Mouse (Mus musculus): Measurements from ENCODE around the gene Xylt2.
"Not testable (repeated sequence)": the region's sequence is repeated elsewhere in the genome, so short reads cannot be mapped to it uniquely, and the experiment has no call there.

Gene Xylt2

DNA sequence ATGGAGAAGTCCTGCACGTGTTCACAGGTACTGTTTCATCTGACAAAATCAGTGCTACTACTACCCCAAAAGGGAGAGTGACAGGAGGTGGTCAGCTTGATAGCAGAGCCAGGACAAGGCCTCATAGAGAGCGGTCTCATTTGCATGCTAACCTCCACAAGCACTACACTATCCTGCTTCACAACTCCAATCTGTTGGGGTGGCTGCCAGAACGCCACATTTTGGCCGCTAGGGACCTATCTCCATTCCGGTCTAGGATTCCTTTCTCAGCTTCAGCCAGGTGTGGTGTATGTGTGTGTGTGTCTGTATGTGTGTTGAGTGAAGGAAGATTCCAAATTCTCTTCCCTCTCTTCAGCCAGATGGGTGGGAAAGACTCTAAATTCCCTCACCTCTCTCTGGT is 1.9 kb downstream of the Xylt2 start:
- no peak for DNase-seq

DNA sequence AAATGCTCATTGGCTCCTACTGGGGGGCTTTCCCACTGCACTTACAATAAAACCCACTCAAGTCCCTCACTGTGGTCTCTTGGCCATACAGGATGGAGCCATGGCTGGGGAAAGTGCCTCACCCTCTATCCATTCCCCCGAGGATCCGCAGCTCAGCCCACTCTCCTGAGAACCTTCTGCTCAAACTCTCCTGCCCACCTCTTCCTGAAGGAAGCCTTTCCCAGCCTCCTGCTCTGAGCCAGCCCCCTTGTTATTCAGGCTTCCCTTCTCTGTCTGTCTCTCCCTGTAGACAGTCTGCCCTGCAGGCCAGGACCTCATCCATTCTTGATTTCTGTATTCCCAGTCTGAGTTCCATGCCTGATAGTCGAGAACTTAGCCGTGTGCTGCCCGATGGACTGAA is 2.3 kb downstream of the Xylt2 start:
- DNase-seq, result no peak

- DNase-seq, result no peak
These were observed 12.0 kb downstream of the Xylt2 start for GRCm38 (mm10) chr11:94665281-94665680.

- peak; percentile 87 for DNase-seq
These were observed 16.0 kb downstream of the Xylt2 start for GRCm38 (mm10) chr11:94661344-94661743.

GRCm38 (mm10) chr11:94653663-94654436 is 23.5 kb downstream of the Xylt2 start, which contains the start of the genes Mrpl27 and Eme1:
TSS of gene Mrpl27 (plus strand) at chr11:94653767.
TSS of gene Eme1 (minus strand) at chr11:94653964.
- DNase-seq, result peak; percentile 98

GRCm38 (mm10) chr11:94652973-94653372 is 24.3 kb downstream of the Xylt2 start:
- DNase-seq, result no peak

DNA sequence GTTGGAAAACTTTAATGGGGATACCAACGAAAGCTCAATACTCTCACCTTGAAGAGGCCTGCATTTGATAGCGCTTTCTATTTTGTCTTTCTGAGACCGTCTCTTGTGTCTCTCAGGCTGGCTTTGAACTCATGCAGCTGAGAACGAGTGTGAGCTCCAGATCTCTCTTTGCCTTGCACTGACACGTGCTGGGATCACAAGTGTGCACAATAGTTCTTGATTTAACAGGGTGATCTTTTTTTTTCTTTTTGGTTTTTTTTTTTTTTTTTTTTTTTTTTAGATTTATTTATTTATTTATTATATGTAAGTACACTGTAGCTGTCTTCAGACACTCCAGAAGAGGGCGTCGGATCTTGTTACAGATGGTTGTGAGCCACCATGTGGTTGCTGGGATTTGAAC is 26.1 kb downstream of the Xylt2 start:
- DNase-seq, result not testable (repeated sequence)

GRCm38 (mm10) chr11:94646457-94646856 is 30.9 kb downstream of the Xylt2 start:
- DNase-seq, result no peak

GRCm38 (mm10) chr11:94644461-94645219 is 32.7 kb downstream of the Xylt2 start:
- no peak for DNase-seq

DNA sequence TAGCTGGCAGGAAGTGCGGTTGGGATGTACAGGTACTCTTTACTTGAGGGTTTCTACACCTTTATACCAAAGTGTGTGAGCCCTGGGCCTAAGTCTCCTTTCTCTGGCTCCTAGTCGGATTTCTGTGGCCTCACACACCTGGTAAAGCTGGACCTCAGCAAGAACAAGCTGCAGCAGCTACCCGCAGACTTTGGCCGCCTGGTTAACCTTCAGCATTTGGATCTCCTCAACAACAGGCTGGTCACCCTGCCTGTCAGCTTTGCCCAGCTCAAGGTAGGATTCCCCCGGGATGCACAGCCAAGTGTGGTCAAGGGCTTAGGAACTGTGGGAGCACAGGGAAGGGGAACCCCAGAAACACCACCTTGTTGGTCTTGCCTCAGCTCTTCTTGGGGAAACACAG is 42.9 kb downstream of the Xylt2 start:
- no peak for DNase-seq

DNA sequence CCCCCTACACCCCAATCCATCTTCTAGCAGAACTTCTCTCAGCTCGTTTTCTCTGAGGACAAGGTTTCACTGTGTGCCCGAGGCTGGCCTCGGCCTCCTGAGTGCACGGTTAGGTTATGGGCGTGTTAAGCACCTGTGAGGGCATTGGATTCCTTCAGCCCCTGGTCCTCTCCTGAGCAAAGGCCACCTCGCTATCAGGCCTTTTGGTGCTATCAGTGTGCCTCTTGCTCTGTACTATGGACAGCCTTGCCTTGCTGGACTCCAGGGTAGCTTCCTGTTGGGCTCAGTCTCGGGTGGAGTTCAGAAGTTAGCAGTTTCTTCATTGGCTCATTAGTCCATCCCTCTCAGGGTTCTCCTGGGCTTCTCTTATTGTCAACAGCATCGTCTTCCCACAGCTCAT is 44.3 kb downstream of the Xylt2 start:
- peak; percentile 78 for DNase-seq

- peak; percentile 73 for DNase-seq
These were observed 45.3 kb downstream of the Xylt2 start for GRCm38 (mm10) chr11:94631969-94632368.

DNA sequence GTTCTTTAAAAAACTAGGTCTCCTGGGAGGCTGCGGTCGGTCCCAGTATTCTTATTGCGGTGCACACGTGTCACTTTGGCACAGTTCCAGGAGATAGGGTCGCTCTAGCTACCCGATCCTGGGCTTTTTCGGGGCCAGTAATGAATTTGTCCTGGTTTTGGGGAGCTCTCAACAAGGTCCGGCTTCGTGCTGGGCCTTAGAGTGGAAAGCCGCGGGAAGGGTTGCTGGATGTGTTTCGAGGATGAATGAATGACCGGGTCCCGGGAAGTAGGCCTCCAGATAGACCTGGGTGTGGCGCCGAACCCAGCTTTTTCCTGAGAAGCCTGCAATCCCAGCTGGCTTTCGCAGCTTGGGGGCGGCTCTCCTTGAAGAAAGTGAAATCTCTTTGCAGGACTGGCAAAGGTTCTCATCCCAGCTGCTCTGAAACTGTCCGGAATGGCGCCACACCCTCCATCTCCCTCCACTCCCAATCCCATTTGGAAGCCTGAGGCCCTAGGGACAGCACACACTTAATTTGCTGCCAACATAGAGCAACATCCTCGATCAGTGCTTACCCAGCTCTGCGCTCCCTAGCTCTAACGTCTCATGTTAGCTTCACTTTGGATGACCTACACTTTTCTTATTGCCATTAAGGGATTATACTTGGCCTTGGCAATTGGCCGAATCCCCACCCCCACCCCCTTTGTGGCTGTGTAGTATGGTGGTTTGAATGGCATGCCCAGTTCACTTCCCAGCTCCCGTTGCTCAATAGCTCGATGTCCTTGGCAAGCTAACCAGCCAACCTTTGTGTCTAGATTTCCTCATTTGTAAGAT is 46.9 kb downstream of the Xylt2 start:
- DNase-seq, result peak; percentile 97

DNA sequence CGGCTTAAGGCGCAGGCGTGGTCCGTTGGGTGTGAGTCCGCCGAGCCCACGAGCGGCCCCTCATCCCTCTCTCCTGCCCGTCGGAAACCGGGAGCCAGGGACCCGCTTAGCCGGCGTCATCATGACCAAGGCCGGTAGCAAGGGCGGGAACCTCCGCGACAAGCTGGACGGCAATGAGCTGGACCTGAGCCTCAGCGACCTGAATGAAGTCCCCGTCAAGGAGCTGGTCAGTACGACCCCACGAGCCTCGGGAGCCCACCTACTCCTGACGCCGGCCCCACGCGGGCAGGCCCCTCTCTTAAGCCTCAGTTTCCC is 47.5 kb downstream of the Xylt2 start:
- no peak for DNase-seq

DNA sequence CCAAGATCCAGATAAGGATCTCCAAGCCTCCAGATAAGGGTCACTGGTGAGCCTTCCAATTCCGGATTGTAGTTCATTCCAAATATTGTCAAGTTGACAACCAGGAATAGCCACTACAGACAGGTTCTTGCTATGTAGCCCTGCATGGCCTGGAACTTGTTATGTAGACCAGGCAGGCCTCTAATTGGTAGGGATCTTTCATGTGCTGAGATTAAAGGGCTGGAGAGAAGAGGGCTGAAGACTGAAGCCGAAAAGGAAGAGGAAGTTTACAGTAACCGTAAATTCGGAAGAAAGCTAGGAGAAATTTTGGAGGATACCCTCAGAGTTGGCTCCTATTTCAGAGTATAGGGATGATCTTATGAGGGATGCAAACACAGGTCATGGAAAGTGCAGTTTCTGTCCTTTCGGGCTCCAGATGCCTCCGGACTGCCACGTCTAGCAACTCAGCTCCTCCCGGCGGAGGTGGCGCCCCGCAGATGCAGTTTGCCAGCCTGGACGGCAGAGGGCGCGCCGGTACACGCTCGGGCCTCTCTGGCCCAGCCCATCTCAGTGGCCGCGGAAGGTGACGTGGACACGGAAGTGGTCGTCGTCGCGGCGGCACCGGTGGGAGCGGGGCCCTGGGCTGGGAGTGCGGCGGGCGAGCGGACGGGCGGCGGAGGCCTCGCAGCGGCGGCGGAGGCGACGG is 48.0 kb downstream of the Xylt2 start, which contains the start of gene Lrrc59:
Lrrc59 (plus strand) TSS at position 569 of the 685 bp plus-strand sequence.
- peak; percentile 99 for DNase-seq

- DNase-seq, result no peak
These were observed 55.2 kb downstream of the Xylt2 start for GRCm38 (mm10) chr11:94622162-94622561.

DNA sequence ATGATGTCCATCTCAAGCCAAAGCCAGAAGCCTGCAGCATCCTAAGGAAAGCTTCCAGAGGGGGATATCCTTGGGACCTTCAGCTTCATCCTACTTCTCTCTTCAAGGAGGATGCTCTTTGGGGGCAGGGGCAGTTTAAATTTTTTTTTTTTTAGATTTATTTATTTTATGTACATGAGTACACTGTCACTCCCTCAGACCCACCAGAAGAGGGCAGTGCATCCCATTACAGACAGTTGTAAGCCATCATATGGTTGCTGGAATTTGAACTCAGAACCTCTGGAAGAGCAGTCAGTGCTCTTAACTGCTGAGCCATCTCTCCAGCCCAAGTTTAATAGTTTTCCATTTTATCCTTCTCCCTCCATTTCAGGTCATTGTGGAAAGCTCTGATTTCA is 55.9 kb downstream of the Xylt2 start:
- no peak for DNase-seq

- DNase-seq, result no peak
These were observed 56.4 kb downstream of the Xylt2 start for GRCm38 (mm10) chr11:94620766-94621457.

GRCm38 (mm10) chr11:94617646-94618045 is 59.7 kb downstream of the Xylt2 start:
- DNase-seq, result no peak

DNA sequence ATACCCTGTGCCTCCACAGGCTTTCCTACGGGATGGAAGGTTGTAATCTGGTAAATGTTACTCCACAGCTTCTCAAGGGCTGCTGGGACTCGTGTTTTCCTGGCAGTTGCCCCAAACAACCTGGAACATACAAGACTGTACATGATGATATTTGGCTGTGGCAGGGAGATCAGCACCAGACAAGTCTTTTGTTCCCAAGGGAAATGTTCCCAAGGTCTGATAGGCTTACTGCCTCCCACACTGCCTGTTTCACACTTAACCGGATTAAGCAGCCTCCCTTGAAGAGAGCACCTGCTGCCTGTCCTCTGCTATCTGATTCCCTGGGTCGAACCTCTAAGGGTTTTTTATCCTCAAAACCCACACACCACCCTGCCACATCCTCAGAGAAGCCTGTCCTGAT is 61.8 kb downstream of the Xylt2 start:
- DNase-seq, result peak; percentile 56

DNA sequence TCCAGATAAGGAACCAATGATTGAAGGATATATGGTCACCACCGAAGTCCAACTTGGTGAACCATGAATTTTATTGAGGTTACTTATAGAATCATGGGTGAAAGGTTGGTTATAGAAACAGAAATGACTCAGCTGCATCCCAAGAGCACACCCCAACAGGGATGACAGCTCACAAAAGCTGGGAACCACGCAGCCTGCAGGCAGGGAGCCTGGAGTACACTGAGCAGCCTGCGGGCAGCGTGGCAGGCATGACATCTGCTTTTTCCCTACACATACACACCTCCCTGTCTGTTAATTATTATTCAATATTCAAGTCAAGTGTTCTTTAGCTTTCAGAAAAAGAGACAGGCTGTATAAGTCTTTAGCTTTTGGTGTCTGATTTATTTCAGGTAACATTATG is 62.7 kb downstream of the Xylt2 start:
- DNase-seq, result no peak

Data from heart, adult 11 months (tissue).